Mouse (Mus musculus) common myeloid progenitor, adult 5-6 weeks (primary cell): ENCODE results near the gene Mif4gd. TPM values are rescaled to one million over a fixed set of nuclear protein-coding genes. Genes with fewer than 3 reads are reported as not detected.
A peak's percentile ranks its signal among the peaks of the same experiment; 100 is the strongest.

Experiments used
- ATAC-seq: replicated peaks from 2 replicates; pipeline ENCODE4 v1.8.0; 2016; ENCODE audit warnings: low read depth, mild to moderate bottlenecking, moderate TSS enrichment, inconsistent platforms; ENCODE audit not compliant: poor library complexity, severe bottlenecking
- total RNA-seq: library from RNA; stranded (forward); fragments of 200-1000, 187-1606 nt; gene quantifications from 2 replicates; pipeline ENCODE4 v1.2.3, GENCODE M21; 2017

Gene Mif4gd
- total RNA-seq, 1 experiment from 2014 or later, result 26.9 TPM

DNA sequence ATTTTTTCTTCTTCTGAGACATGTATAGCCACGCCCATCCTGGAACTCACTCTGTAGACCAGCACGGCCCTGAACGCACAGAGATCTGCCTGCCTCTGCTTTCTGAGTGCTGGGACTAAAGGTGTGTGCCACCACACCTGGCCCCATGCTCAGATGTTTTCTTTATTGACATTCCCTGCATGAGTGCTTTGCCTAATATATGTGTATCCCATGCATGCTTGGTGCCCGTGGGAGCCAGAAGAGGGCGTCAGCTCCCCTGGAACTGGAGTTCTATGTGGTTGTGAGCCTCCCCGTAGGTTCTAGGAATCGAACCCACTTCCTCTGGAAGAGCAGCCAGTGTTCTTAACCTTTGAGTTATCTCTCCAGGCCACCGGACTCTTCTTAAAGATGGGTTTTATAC lies 22.3 kb upstream of the Mif4gd start:
- no peak for ATAC-seq

DNA sequence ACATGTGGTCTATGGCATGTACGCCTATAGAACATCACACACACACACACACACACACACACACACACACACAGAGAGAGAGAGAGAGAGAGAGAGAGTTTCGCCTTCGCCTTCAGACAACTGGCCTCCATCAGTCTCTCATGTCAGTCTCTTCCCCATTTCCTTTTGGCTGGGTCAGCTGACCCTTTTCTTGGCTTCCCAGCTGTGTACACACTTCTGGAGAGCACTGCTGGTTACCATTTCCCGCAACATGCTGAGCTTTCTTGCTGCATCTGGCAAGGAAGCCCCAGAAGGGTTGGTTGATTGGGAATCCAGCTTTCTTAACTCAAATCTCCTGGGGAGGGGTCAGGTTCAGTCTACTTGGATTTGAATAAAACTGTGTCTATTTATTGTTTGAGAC lies 21.3 kb upstream of the Mif4gd start:
- ATAC-seq, result no peak

DNA sequence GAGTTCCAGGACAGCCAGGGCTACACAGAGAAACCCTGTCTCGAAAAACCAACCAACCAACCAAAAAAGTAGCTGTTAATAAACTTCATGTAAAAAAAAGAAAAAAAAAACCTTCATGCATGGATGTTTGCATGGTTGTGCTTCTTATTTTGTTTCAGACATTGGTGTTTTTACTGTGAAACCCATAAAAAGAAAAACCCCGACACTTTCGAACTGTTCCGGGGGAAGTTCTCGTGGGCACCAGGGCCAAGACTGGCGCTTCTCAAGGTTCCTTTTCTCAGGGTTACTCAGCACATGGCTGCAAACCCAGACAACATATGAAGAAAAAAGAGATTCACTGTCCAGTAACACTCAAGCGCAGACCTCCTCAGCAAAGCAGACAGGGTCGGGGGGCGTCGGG lies 20.1 kb upstream of the Mif4gd start:
- ATAC-seq, result no peak

DNA sequence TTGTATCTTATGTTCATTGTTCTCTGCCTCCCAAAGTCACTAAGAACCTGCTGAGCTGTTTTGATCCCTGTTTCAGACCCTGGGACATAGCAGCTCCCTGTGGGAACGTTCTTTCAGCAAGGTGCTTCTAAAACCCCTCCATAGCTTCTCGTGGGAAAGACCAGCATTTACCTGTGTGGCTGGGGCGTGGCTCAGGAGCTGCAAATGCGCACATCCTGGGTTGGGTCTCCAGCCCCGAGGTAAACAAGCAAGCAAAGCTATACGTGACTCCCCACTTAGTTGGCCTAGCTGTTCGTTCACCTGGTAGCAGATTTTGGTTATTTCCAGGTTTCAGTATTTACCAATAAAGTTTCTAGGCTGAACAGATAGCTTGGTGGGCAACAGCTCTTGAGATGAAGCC lies 19.5 kb upstream of the Mif4gd start:
- ATAC-seq, result no peak

DNA sequence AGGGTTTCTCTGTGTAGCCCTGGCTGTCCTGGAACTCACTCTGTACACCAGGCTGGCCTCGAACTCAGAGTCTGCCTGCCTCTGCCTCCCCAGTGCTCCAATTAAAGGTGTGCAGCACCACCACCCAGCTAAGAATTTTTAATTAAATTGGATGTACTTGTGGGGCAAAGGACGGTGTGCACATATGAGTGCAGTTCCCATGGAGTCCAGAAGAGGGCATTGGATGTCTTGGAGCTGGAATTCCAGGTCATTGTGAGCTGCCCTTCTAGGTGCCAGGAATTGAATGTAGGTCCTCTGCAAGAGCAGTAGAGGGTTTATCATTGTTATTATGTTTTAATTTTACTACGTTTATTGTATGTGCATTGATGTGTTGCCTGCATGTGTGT lies 18.7 kb upstream of the Mif4gd start:
- ATAC-seq, result no peak

DNA sequence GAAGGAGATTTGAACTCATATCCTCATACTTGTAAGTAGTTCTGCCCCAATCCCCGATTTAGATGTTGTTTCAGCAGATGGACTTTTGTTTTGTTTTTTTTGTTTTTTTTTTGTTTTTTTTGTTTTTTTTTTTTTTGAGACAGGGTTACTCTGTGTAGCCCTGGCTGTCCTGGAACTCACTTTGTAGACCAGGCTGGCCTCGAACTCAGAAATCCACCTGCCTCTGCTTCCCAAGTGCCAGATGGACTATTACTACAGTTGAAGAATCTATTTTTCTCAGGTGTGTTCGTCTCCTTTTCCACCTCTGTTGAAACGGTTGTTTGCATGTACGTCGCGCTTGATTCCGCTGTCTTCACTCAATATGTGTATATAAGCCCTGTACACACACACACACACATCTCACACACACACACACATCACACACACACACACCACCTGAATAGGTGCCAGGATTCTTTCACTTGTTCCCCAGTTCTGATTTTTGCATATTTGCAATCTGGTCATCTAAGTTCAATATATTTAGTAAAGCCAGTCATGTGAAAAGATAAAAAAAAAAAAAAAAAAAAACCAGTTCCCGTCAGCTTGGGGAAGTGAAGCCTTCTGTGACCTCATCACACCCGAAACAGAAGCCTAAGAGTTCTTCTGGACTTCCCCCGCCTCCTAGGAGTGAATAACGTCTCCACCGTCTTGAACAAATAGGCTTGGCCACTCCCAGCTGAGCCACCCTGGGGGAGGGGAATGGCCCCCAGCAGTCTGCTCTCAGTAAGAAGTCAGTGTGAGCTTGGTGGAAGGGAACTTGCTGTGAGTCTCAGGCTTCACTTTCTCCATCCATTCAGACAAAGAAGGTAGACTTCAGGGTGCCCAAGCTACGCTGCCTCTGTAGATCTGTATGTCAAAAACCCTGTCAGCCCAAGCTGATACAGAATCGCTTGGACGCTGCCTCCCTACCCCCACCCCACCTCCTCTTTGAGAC lies 18.0 kb upstream of the Mif4gd start:
- peak; percentile 46 for ATAC-seq

DNA sequence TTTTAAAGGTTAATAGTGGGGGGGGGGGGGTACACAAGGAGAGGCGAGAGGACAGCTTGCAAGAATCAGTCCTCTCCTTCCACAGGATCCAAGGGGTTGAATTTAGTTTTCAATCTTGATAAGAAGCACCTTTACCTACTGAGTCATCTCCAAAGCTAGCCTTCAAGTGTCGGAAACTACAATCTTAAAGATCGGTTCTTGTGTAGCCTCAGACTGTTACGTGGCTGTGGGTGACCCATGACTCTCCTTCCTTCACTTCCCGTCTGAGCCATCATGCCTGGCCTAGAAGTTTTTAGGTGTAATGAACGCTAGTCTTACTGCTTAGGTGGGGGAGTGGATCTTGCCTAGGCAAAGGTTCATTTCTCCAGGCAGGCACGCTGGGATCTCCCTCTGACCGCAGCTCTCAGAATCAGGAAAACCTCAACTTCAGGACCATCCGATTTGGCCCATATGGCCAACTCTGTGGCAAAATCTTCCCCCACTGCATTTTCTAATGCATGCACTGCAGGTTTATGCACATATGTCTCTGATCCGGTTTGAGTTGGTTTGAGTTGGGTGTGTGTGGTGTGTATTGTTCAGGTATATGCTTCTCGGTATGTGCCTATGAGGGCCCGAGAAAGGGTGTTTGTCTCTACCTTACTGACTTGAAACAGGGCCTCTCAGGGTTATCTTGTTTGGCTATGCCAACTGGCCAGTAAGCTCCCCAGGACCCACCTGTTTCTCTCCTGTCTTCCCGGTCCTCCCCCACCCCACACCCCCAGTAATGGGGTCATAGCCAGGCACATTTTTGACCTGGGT lies 17.2 kb upstream of the Mif4gd start:
- ATAC-seq, result no peak

DNA sequence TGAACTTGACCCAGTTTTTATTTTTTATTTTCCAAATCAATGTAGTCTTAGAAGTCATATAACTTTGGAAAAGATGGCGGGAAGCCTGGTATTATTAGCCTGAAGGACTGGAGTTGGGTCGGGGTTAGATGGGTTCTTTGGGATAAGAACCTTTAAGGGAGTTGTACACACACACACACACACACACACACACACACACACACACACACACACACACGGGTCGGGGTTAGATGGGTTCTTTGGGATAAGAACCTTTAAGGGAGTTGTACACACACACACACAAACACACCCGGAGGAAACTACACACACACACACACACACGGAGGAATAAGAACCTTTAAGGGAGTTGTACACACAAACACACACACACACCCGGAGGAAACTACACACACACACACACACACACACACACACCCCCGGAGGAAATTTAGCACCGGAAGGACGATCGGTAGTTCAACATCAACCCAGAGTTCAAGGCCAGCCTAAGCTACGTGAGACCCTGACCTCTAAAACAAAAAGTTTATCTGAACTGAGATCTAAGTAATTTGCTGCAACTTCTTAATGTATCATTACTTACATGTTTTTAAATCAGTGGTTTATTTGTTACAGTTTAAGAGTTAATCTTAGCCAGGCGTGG lies 15.8 kb upstream of the Mif4gd start:
- ATAC-seq, result no peak

DNA sequence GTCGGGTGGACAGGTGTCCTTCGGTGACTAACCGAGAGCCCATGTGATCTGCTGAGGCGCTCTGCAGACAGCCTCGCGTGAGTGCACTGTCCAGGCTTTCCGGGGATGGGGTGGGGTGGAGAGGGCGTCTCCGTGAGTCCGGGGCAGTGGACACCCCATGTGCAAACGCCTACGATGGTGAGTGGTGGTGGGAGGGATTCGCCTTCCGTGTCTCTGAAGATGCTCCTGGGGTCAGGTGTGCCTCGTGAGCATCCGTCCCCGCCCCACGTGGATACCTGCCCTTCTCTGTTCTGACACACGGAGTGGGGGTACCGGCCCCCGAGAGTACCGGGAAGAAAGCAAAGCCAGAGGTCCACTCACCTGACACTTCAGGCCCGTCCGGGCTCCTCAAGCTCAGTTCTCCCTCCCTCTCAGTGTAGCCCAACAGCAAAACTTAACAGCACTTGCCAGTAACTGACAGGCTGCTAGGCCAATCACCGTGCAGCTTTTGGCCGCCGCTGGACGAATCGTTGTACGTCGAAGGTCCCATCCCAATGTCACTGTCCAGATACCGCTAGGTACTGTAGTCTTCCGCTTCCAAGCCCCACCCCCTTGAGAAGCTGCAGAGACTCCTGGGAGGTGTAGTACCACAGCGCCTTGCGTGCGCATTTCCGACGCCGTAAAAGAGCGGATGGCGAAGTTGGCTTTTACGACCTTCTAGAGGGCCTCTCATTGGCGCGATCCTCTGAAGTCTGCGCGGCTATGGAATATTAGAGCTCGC lies 15.1 kb upstream of the Mif4gd start, which contains the start of gene Slc25a19:
Gene Slc25a19, minus strand, starts transcription at position 591 of the 760 bp plus-strand sequence.
- ATAC-seq, result peak; percentile 96

DNA sequence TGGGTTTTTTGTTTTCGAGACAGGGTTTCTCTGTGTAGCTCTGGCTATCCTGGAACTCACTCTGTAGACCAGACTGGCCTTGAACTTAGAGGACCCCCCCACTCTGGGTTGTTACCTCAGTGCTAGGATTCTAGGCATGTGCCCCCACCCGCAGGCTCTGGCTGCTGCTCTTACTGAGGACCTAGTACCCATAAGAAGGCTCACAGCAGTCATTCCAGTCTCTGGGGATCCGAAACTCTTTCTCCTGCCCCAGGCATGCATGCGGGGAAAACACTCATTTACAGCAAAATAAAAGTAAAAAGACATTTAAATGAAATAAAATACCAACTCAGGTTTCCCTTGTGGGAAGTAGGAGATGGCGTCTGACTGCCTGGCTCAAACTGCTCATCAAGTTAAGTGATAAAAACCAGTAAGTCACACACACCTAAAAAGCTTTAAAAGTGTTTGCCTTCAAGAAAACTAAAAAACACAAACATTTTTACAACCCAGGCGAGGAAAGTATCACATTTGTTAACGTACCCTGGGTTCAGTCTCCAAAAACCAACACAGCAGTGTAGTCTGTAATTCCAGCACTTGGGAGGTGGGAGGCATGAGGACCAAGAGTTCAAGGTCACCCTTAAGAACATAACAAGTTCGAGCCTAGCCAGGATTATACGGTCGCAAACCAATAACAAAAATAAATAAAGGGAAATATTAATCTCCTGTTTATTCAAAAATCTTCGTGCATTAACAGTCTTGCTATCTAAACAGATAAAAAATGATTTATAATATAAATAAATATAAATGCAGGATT lies 14.3 kb upstream of the Mif4gd start:
- ATAC-seq, result no peak

DNA sequence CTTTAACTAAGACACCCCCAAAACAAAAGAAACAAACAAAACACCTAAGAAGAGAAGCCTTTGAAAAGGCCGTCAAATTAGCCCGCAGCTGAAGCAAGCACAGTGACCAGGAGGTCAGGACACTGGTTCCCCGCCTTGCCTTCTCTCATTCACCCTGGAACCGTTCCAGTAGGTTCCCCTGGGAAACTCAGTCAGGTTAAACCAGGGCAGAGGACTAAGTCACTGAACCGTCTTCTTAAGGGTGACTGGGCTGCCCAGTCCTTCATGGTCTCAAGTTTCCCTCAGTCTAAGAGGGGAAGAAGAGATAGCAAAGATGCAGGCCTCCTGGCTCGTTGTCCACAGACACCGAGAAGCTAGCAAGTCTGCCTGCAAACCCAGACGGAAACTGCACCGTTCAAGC lies 13.1 kb upstream of the Mif4gd start:
- ATAC-seq, result no peak

DNA sequence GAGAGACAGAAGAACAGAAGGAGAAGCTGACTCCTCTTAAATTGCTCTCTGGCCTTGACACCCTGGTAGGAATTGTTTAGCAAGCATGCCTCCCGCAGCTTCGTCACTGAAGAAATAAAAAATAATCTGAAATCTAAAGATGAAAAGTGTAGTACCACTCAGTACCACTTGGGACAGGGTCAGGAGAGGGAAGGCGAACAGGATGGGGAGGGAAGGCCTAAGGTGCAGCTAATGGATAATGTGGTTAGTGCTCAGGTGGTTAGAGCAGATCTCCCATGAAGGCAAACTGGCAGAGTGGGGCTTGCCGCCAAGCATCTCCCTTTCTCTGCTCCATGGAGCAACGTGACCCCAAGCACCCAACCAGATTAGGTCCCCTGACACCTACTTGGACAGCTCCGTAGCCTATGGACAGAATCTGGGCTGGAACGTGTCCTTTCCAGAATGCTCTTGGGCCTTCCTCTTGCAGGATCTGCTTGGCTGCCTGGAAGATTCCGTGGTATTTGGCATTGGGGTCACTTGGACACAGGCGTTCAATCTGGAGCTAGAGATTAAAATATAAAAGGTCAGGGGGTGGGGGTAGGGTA lies 10.8 kb upstream of the Mif4gd start:
- 0 out of 2 replicates have a peak, but pooled peaks have one; percentile 17 for ATAC-seq

DNA sequence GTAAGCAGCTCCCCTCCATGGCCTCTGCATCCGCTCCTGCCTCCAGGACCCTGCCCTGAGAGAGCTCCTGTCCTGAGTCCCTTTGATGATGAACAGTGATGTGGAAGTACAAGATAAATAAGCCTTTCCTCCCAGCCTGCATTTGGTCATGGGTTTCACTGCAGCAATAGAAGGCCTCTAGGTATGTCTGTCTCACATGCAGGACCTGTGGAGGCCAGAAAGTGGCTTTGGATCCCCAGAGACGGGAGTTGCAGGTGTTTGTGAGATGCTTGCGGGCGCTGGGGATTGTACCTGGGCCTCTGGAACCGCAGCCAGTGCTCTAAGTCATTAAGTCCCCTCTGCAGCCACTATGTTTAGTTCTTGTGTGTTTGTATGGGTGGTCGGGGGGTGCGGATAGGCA lies 7.2 kb upstream of the Mif4gd start:
- ATAC-seq, result no peak

DNA sequence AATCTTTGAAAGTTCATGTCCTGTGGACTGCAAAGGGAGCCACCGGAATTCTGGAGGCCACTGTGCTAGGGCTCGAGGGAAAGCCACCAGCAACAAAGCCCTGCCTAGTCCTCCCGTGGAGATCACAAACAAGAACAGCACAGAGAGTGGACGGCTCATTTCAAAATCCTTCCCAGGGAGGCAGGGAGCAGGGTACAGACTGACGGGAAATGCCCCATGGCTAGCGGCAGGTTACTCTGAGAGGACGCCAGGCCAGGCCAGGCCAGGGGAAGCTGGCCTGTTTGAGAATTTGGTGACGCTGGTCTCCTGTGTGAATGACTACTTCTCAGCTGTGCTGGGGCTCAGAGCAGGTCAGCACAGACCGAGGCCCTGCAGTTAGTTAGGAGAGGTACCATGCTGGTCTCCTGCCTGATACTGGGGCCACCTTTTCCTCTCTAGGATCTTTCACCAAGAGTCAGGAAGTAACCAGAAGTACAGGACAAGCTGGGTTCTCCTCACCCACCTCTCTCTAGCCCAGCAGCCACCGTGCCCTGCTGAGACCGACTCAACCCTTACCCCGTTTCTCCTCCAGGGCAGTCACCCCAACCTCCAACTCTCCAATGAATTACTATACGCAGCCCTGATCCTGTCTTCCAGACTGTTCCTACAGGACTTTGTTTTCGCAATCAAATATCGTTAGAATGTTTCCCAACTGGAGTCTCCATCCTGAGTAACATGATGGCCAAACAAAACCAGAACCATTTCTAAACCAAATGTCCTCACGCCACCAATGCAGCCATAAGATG lies 6.2 kb upstream of the Mif4gd start:
- ATAC-seq, result no peak

DNA sequence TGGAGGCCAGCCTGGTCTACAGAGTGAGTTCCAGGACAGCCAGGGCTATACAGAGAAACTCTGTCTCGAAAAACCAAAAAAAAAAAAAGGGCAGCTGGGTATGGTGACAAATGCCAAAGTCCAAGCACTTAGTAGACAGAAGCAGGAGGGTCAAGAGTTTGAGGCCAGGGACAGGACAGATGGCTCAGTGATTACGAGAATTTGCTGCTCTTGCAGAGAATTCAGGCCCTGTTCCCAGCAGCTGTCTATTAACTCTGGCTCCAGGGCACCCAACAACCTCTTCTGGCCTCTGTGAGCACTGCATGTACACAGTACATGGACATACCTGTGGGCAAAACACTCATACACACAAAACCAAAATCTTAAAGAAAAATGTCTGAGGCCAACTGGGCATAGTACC lies 5.2 kb upstream of the Mif4gd start:
- no peak for ATAC-seq

DNA sequence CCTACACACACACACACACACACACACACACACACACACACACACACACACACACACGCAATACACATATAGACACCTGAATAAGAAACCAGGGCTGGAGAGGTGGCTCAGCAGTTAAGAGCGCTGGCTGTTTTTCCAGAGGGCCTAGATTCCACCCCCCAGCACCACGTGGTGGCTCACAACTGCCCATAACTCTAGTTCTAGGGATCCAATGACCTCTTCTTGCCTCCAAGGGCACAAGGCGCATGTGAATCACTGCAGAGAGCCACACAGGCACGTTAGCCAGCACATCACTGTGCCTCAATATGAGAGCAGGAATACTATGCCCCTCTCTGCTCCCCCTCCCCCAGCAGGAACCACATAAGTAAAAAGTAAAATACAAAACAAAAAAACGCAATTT lies 4.1 kb upstream of the Mif4gd start:
- ATAC-seq, result no peak

DNA sequence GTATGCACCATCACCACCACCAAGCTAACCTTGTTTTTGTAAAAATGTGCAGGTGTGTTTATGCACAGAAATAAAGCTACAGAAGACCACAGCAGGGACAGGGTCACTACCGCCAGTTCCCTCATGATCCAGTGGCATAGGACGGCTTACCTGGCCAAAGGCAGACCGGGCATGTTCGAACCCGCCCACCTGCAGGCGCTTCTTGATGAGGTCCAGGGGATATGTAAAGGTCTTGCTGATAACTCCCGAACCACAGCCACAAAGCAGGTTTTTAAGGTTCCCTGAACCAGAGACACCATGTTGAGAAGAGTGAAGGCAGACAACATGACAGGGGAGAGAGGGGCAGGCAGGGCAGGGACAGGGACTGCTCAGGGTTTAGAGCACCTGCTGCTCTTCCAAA lies 3.6 kb upstream of the Mif4gd start:
- ATAC-seq, result no peak

DNA sequence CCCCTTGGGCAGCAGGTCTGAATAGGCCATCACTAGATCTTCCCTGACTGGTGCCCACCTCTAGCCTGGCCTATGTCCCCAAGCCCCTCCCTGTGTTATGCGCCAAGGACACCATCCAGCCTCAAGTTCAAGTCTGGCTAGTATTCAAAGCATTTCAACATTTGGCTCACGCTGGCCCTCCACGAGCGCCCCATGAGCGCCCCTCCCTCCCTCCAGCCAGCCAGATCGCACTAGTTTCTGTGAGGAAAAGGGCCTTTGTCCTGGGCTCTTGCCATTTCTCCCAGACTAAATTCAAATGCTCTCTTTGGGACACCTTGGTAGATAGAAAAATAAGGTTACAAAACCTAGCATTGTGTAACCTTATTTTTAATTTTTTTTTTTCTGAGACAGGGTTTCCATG lies 3.1 kb upstream of the Mif4gd start:
- no peak for ATAC-seq
